Mouse (Mus musculus) MEL (cell line): ENCODE measurements around the gene Macrod1. TPM values are rescaled to one million over a fixed set of nuclear protein-coding genes. Genes with fewer than 3 reads are reported as not detected.

Experiments
- DNase-seq: peaks from one replicate; pipeline ENCODE4 v3.0.0; 2011; ENCODE audit warnings: low read depth, low spot score
- H3K27ac ChIP-seq: 2 replicates; pipeline ENCODE4 v1.5.1; 2012; ENCODE audit warnings: low read depth, mild to moderate bottlenecking, control low read depth, low read length, moderate library complexity; ENCODE audit not compliant: control insufficient read depth
- H3K27me3 ChIP-seq, 2 experiments: fragments of 150-350 bp in 1 of 2; sonication (generic) in 1 of 2; 2 replicates each; pipeline ENCODE4 v1.6.1; 2012; ENCODE audit warnings: low read length in 2 of 2, mild to moderate bottlenecking in 2 of 2, improper control_type of control experiment in 1 of 2, moderate library complexity in 1 of 2; ENCODE audit not compliant: insufficient read depth in 2 of 2, control insufficient read depth in 1 of 2
- H3K36me3 ChIP-seq, 2 experiments: 2 replicates each; pipeline ENCODE4 v1.6.1; 2012 to 2014; ENCODE audit warnings: low read length in 2 of 2, improper control_type of control experiment in 1 of 2, inconsistent platforms in 1 of 2, mild to moderate bottlenecking in 1 of 2; ENCODE audit not compliant: insufficient read depth in 2 of 2, control insufficient read depth in 1 of 2
- H3K4me1 ChIP-seq, 2 experiments: fragments of 150-350 bp in 1 of 2; sonication (generic) in 1 of 2; 2 replicates each; pipeline ENCODE4 v1.6.1; 2012; ENCODE audit warnings: low read length in 2 of 2, improper control_type of control experiment in 1 of 2, mild to moderate bottlenecking in 1 of 2; ENCODE audit not compliant: insufficient read depth in 2 of 2, control insufficient read depth in 1 of 2
- H3K4me3 ChIP-seq, 2 experiments: fragments of 150-350 bp in 1 of 2; sonication (generic) in 1 of 2; 2 replicates each; pipeline ENCODE4 v1.5.1; 2012; ENCODE audit warnings: low read depth in 2 of 2, low read length in 2 of 2, mild to moderate bottlenecking in 2 of 2, moderate library complexity in 2 of 2, control low read depth in 1 of 2, improper control_type of control experiment in 1 of 2; ENCODE audit not compliant: control insufficient read depth in 1 of 2, insufficient read depth in 1 of 2
- H3K79me2 ChIP-seq: 2 replicates; pipeline ENCODE4 v1.6.1; 2012; ENCODE audit warnings: mild to moderate bottlenecking, low read length, moderate library complexity; ENCODE audit not compliant: control insufficient read depth, poor library complexity, insufficient read depth
- H3K9ac ChIP-seq: 2 replicates; pipeline ENCODE4 v1.6.1; 2012; ENCODE audit warnings: low read depth, mild to moderate bottlenecking, control low read depth, low read length, moderate library complexity; ENCODE audit not compliant: control insufficient read depth, poor library complexity, severe bottlenecking
- H3K9me3 ChIP-seq: fragments of 150-350 bp; sonication (generic); replicated peaks from 2 replicates; pipeline ENCODE4 v1.6.1; 2012; ENCODE audit warnings: mild to moderate bottlenecking, low read length, improper control_type of control experiment, moderate library complexity; ENCODE audit not compliant: insufficient read depth
- ELF1 ChIP-seq: IDR thresholded peaks from 2 replicates; pipeline ENCODE4 v1.6.1; 2014; ENCODE audit warnings: low read depth, mild to moderate bottlenecking, inconsistent platforms, low read length, improper control_type of control experiment, moderate library complexity
- EP300 ChIP-seq, 2 experiments: IDR thresholded peaks; 2 replicates each; pipeline ENCODE4 v1.6.1; 2011; ENCODE audit warnings: improper control_type of control experiment in 2 of 2, low read length in 2 of 2, low read depth in 1 of 2, mild to moderate bottlenecking in 1 of 2
- ETS1 ChIP-seq: IDR thresholded peaks from 2 replicates; pipeline ENCODE4 v1.6.1; 2012; ENCODE audit warnings: low read depth, mild to moderate bottlenecking, inconsistent platforms, low read length, improper control_type of control experiment, moderate library complexity
- GABPA ChIP-seq: IDR thresholded peaks from 2 replicates; pipeline ENCODE4 v1.6.1; 2012; ENCODE audit warnings: low read depth, mild to moderate bottlenecking, inconsistent platforms, low read length, improper control_type of control experiment, moderate library complexity
- HCFC1 ChIP-seq: IDR thresholded peaks from 2 replicates; pipeline ENCODE4 v1.6.1; 2012; ENCODE audit warnings: low read depth, mild to moderate bottlenecking, inconsistent platforms, low read length, improper control_type of control experiment, moderate library complexity
- MAFK ChIP-seq: IDR thresholded peaks from 2 replicates; pipeline ENCODE4 v1.6.1; 2011; ENCODE audit warnings: low read depth, mild to moderate bottlenecking, low read length, improper control_type of control experiment, borderline replicate concordance
- MAX ChIP-seq: IDR thresholded peaks from 2 replicates; pipeline ENCODE4 v1.6.1; 2011; ENCODE audit warnings: low read length, improper control_type of control experiment
- MAZ ChIP-seq: IDR thresholded peaks from 2 replicates; pipeline ENCODE4 v1.6.1; 2012; ENCODE audit warnings: low read depth, mild to moderate bottlenecking, inconsistent platforms, low read length, improper control_type of control experiment
- MYB ChIP-seq: IDR thresholded peaks from 2 replicates; pipeline ENCODE4 v1.6.1; 2011; ENCODE audit warnings: mild to moderate bottlenecking, low read depth, low read length, improper control_type of control experiment
- MYC ChIP-seq: IDR thresholded peaks from 2 replicates; pipeline ENCODE4 v1.6.1; 2011; ENCODE audit warnings: low read depth, mild to moderate bottlenecking, low read length, improper control_type of control experiment, moderate library complexity
- NELFE ChIP-seq: IDR thresholded peaks from 2 replicates; pipeline ENCODE4 v1.6.1; 2011; ENCODE audit warnings: low read depth, low read length, improper control_type of control experiment
- POLR2AphosphoS2 ChIP-seq: IDR thresholded peaks from 2 replicates; pipeline ENCODE4 v1.6.1; 2011; ENCODE audit warnings: low read length, improper control_type of control experiment
- POLR2AphosphoS5 ChIP-seq: IDR thresholded peaks from 2 replicates; pipeline ENCODE4 v1.6.1; 2012; ENCODE audit warnings: low read depth, borderline replicate concordance, mild to moderate bottlenecking, inconsistent platforms, low read length, moderate library complexity, mixed read lengths
- RAD21 ChIP-seq: IDR thresholded peaks from 2 replicates; pipeline ENCODE4 v1.6.1; 2011; ENCODE audit warnings: mild to moderate bottlenecking, low read depth, low read length, improper control_type of control experiment
- RCOR1 ChIP-seq: IDR thresholded peaks from 2 replicates; pipeline ENCODE4 v1.6.1; 2012; ENCODE audit warnings: low read depth, mild to moderate bottlenecking, inconsistent platforms, low read length, improper control_type of control experiment
- SMC3 ChIP-seq: IDR thresholded peaks from 2 replicates; pipeline ENCODE4 v1.6.1; 2011; ENCODE audit warnings: low read depth, low read length, improper control_type of control experiment
- TAL1 ChIP-seq: IDR thresholded peaks from 2 replicates; pipeline ENCODE4 v1.6.1; 2012; ENCODE audit warnings: mild to moderate bottlenecking, inconsistent platforms, low read length, moderate library complexity, mixed read lengths
- TBP ChIP-seq: IDR thresholded peaks from 2 replicates; pipeline ENCODE4 v1.8.0; 2011; ENCODE audit warnings: low read depth, low read length, improper control_type of control experiment
- TCF12 ChIP-seq: IDR thresholded peaks from 2 replicates; pipeline ENCODE4 v1.6.1; 2014; ENCODE audit warnings: low read depth, mild to moderate bottlenecking, inconsistent platforms, low read length, improper control_type of control experiment, moderate library complexity
- USF1 ChIP-seq: IDR thresholded peaks from 2 replicates; pipeline ENCODE4 v1.6.1; 2014; ENCODE audit warnings: low read depth, mild to moderate bottlenecking, inconsistent platforms, low read length, improper control_type of control experiment, moderate library complexity
- USF2 ChIP-seq, 2 experiments: IDR thresholded peaks; 2 replicates each; pipeline ENCODE4 v1.6.1; 2011 to 2012; ENCODE audit warnings: improper control_type of control experiment in 2 of 2, low read length in 2 of 2, borderline replicate concordance in 1 of 2, inconsistent platforms in 1 of 2, low read depth in 1 of 2, mild to moderate bottlenecking in 1 of 2; ENCODE audit not compliant: insufficient read depth in 1 of 2
- ZC3H11A ChIP-seq: IDR thresholded peaks from 2 replicates; pipeline ENCODE4 v1.6.1; 2012; ENCODE audit warnings: low read depth, mild to moderate bottlenecking, inconsistent platforms, low read length, improper control_type of control experiment
- polyA plus RNA-seq, 2 experiments: library from polyadenylated mRNA; stranded (reverse) in 1 of 2; unstranded in 1 of 2; fragments of >175 nt in 1 of 2; fragments of >200 nt in 1 of 2; gene quantifications; 2 replicates each; pipeline versions ENCODE4 v1.2.1 to v1.2.4; 2012; ENCODE audit warnings: low replicate concordance in 2 of 2, low read depth in 1 of 2; ENCODE audit not compliant: insufficient read length in 2 of 2, insufficient read depth in 1 of 2, missing spikeins in 1 of 2
- total RNA-seq: library from RNA; depleted of rRNA; stranded (reverse); fragments of 300-350 nt; gene quantifications from 2 replicates; pipeline ENCODE4 v1.2.3, GENCODE M21; 2012

Gene Macrod1
- total and polyA plus RNA-seq, 3 experiments: 4.5 to 15.7 TPM; not detected in 1

DNA sequence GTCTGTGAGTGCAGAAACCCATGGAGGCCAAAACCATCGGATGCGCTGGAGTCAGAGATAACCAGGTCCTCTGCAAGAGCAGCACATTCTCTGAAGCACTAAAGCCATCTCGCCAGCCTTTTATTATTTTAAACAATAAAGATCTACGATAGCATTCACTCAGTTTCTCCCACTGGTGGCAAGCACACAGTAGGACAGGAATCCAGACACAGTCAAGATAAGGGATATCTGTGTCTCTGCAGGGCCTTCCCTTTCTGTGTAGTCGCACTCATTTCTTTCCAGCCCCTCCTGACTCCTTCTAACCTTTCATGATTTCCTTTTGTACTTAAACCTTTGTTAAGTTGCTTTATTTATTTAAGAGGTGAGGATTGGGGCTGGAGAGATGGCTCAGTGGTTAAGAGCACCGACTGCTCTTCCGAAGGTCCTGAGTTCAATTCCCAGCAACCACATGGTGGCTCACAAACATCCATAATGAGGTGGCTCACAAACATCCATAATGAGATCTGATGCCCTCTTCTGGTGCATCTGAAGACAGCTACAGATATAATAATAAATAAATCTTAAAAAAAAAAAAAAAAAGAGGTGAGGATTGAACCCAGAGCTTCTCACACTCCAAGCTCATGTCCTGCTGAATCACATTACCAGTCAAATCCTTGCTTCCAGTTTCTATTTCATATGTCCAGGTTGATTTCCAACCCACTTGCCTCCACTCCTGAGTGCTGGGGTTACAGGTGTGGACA lies 153.5 kb downstream of the Macrod1 start (continued):
- TF ChIP-seq RAD21 (peak; percentile 21), MAX (no peak), MYC (0 out of 2 replicates have a peak, but pooled peaks have one; percentile 34), HCFC1 (no peak), POLR2AphosphoS2 (no peak), RCOR1 (no peak), MYB (no peak), POLR2AphosphoS5 (no peak), USF1 (no peak), SMC3 (peak; percentile 36), USF2 (IDR thresholded peaks at IDR 0.05; ENCODE audit: borderline replicate concordance in 1 of 2, insufficient read depth in 1 of 2, low read depth in 1 of 2, low read length in 2 of 2) (no peak), ZC3H11A (no peak), TAL1 (no peak), GABPA (no peak), MAZ (no peak), ETS1 (no peak), NELFE (no peak)

DNA sequence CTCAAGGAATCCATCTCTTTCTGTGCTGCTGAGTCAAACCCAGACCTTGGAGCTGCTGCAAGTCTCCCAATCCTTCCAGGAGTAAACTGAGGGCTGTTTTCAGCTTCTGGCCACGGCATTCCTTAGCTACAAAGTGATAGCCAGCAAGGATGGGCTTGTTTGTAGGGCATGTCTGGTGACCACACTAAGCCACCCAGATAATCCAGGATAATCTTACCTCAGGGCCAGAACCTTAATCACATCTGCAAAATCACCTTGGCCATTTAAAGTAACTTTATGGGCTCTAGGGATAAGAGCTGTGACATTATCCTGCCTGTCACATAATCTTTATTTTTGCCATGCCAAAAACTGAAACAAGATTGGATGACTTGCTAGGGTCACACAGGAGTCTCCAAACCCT lies 155.6 kb downstream of the Macrod1 start:
- no peaks in the 10 kb centered on the region for H3K27me3 ChIP-seq
- no peak for DNase-seq
- TF ChIP-seq POLR2AphosphoS2: 0 out of 2 replicates have a peak, but pooled peaks have one; percentile 25
- TF ChIP-seq TAL1: no peak
- H3K36me3 ChIP-seq: peaks cover 3 to 16% of the 10 kb centered on the region in 2 experiments; a peak in 3 of 4 replicates
- H3K27ac ChIP-seq: no peak overlapping the region
- H3K79me2 ChIP-seq: peaks cover 31% of the 10 kb centered on the region
- no peak overlapping the region for H3K4me3 ChIP-seq
- H3K9me3 ChIP-seq: no peaks in the 10 kb centered on the region
- no peak overlapping the region for H3K9ac ChIP-seq
- peaks cover 0 to 17% of the 10 kb centered on the region in 2 experiments; a peak in 2 of 4 replicates for H3K4me1 ChIP-seq

DNA sequence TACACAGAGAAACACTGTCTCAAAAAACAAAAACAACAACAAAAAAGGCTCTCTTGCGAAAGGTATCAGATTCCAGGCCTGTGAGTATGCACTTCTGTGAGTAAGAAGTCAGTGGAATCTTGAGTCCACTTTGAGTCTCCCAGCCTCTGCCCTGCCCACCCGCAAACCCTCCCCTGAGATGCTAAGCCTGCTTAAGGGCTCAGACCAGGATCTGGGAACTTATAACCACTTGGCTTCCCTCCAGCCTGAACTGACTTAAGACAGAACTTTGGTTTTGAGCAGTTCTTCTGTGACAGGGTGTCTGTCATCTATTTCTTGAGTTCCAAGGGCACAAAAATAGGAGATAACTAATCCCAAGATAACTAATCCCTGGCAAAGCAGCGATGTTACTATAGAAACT lies 156.4 kb downstream of the Macrod1 start:
- Histone ChIP-seq H3K36me3 (peaks cover 3 to 16% of the 10 kb centered on the region in 2 experiments; a peak in 3 of 4 replicates), H3K27me3 (no peaks in the 10 kb centered on the region), H3K9me3 (no peaks in the 10 kb centered on the region), H3K4me1 (peaks cover 0 to 15% of the 10 kb centered on the region in 2 experiments; a peak in 2 of 4 replicates), H3K79me2 (peaks cover 33% of the 10 kb centered on the region), H3K9ac (no peak overlapping the region), H3K4me3 (no peak overlapping the region), H3K27ac (no peak overlapping the region)
- TF ChIP-seq ELF1 (no peak), MAZ (no peak), USF2 (IDR thresholded peaks at IDR 0.05; ENCODE audit: borderline replicate concordance in 1 of 2, insufficient read depth in 1 of 2, low read depth in 1 of 2, low read length in 2 of 2) (no peak), EP300 (IDR thresholded peaks at IDR 0.05; ENCODE audit: low read depth in 1 of 2, low read length in 2 of 2) (no peak), TCF12 (no peak), TBP (no peak), POLR2AphosphoS5 (no peak), MAFK (no peak)
- DNase-seq: no peak
